Mouse (Mus musculus) midbrain, embryonic 13.5 days (tissue): ENCODE measurements around the gene Scamp4. TPM values are rescaled to one million over a fixed set of nuclear protein-coding genes. Genes with fewer than 3 reads are reported as not detected.

Experiments used
- ATAC-seq: fragments of 200-750 bp; cut with Nextera tagmentation; 2 replicates; pipeline ENCODE4 v1.8.0; 2017; ENCODE audit warnings: mild to moderate bottlenecking, moderate TSS enrichment, moderate library complexity
- H3K27ac ChIP-seq: fragments of 300-500 bp; sonication (generic); 2 replicates; pipeline ENCODE4 v1.5.1; 2015; ENCODE audit warnings: inconsistent platforms, mild to moderate bottlenecking, moderate library complexity
- H3K27me3 ChIP-seq: fragments of 300-500 bp; sonication (generic); 2 replicates; pipeline ENCODE4 v1.6.1; 2015; ENCODE audit warnings: mild to moderate bottlenecking, inconsistent platforms
- H3K36me3 ChIP-seq: fragments of 300-500 bp; sonication (generic); 2 replicates; pipeline ENCODE4 v1.6.1; 2015; ENCODE audit warnings: mild to moderate bottlenecking, inconsistent platforms
- H3K4me1 ChIP-seq: fragments of 300-500 bp; sonication (generic); replicated peaks from 2 replicates; pipeline ENCODE4 v1.6.1; 2015; ENCODE audit warnings: inconsistent platforms
- H3K4me2 ChIP-seq: fragments of 300-500 bp; sonication (generic); replicated peaks from 2 replicates; pipeline ENCODE4 v1.6.1; 2015; ENCODE audit warnings: moderate library complexity, mild to moderate bottlenecking, inconsistent platforms
- H3K4me3 ChIP-seq: fragments of 300-500 bp; sonication (generic); replicated peaks from 2 replicates; pipeline ENCODE4 v1.5.1; 2015; ENCODE audit warnings: mild to moderate bottlenecking, inconsistent platforms
- H3K9ac ChIP-seq: fragments of 300-500 bp; sonication (generic); replicated peaks from 2 replicates; pipeline ENCODE4 v1.6.1; 2015; ENCODE audit warnings: mild to moderate bottlenecking, inconsistent platforms
- H3K9me3 ChIP-seq: fragments of 300-500 bp; sonication (generic); 2 replicates; pipeline ENCODE4 v1.6.1; 2016; ENCODE audit warnings: mild to moderate bottlenecking, inconsistent platforms
- WGBS: fragments of 180-500 bp; shearing (Covaris S2); methylation state at CpG from one replicate; pipeline ENCODE4 v1.1.7; 2015; 5-methylcytosine and 5-hydroxymethylcytosine counted together
- polyA plus RNA-seq: library from polyadenylated mRNA; unstranded; fragments of >200 nt; fragmentation: Nextera tagmentation; extraction: Ambion mirVana; gene quantifications from 2 replicates; pipeline ENCODE4 v1.2.1, GENCODE M21; 2015

The Scamp4 gene
- polyA plus RNA-seq, 1 experiment from 2014 or later, result 60.3 TPM

- peak; percentile 6; the same call in 1 of the 2 replicates for ATAC-seq
- H3K4me2 ChIP-seq, result peak overlapping the region; percentile 40
- peak overlapping the region; percentile 63 for H3K9ac ChIP-seq
- H3K4me3 ChIP-seq, result peak overlapping the region; percentile 20
- no peaks in the 10 kb centered on the region for H3K9me3 ChIP-seq
- H3K27me3 ChIP-seq, result no peaks in the 10 kb centered on the region
- peaks cover 10% of the 10 kb centered on the region; the same call in 1 of the 2 replicates for H3K36me3 ChIP-seq
- H3K27ac ChIP-seq, result 0 out of 2 replicates have a peak overlapping the region, but pooled peaks have one; percentile 35
- peaks cover 75% of the 10 kb centered on the region for H3K4me1 ChIP-seq
- 19% methylated on average over 30 of the region's 30 CpGs for WGBS
Observed at GRCm38 (mm10) chr10:80570871-80571836, 31.5 kb upstream of the Scamp4 start.

DNA sequence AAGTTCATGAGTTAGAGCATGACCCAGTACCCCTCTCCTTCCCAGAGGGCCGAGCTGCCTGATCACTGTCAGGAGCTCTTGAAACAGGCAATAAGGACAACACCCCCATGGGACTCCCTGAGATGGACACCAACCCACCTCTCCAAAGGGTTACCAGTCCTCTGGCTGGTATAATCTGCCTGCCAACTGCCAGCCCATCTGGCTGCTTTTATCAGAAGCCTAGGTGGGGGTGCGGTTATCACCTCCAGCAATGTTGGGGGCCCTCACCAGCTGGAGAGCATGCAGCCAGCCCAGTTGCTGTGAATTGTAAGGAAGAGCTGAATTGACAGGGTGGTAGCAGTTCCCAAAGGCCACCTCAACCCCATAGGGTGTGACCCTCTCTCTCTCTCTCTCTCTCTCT, 30.2 kb upstream of the Scamp4 start:
- Histone ChIP-seq H3K36me3 (peaks cover 10% of the 10 kb centered on the region; the same call in 1 of the 2 replicates), H3K9me3 (no peaks in the 10 kb centered on the region), H3K27ac (no peak overlapping the region), H3K4me3 (no peak overlapping the region), H3K9ac (no peak overlapping the region), H3K4me1 (peaks cover 69% of the 10 kb centered on the region), H3K4me2 (no peak overlapping the region), H3K27me3 (no peaks in the 10 kb centered on the region)
- 89% methylated on average over 2 of the region's 2 CpGs for WGBS
- ATAC-seq, result no peak

GRCm38 (mm10) chr10:80573944-80574343, 28.7 kb upstream of the Scamp4 start:
- peak overlapping the region; percentile 51 for H3K9ac ChIP-seq
- peaks cover 76% of the 10 kb centered on the region for H3K4me1 ChIP-seq
- H3K36me3 ChIP-seq, result no peaks in the 10 kb centered on the region
- H3K4me3 ChIP-seq, result no peak overlapping the region
- 53% methylated on average over 9 of the region's 9 CpGs for WGBS
- no peak for ATAC-seq
- 0 out of 2 replicates have a peak overlapping the region, but pooled peaks have one; percentile 12 for H3K4me2 ChIP-seq
- H3K27me3 ChIP-seq, result no peaks in the 10 kb centered on the region
- no peaks in the 10 kb centered on the region for H3K9me3 ChIP-seq
- H3K27ac ChIP-seq, result no peak overlapping the region

GRCm38 (mm10) chr10:80574896-80575295, 27.8 kb upstream of the Scamp4 start:
- Histone ChIP-seq H3K27me3 (no peaks in the 10 kb centered on the region), H3K4me2 (0 out of 2 replicates have a peak overlapping the region, but pooled peaks have one; percentile 95), H3K36me3 (no peaks in the 10 kb centered on the region), H3K4me1 (peaks cover 74% of the 10 kb centered on the region), H3K9ac (peak overlapping the region; percentile 84; the same call in 1 of the 2 replicates), H3K4me3 (0 out of 2 replicates have a peak overlapping the region, but pooled peaks have one; percentile 75), H3K27ac (no peak overlapping the region), H3K9me3 (no peaks in the 10 kb centered on the region)
- WGBS, result 74% methylated on average over 3 of the region's 3 CpGs
- ATAC-seq, result no peak

GRCm38 (mm10) chr10:80575925-80576324, 26.7 kb upstream of the Scamp4 start:
- Histone ChIP-seq H3K36me3 (no peaks in the 10 kb centered on the region), H3K4me1 (peaks cover 65% of the 10 kb centered on the region), H3K9ac (peak overlapping the region; percentile 84), H3K27me3 (no peaks in the 10 kb centered on the region), H3K9me3 (no peaks in the 10 kb centered on the region), H3K4me3 (peak overlapping the region; percentile 75), H3K27ac (no peak overlapping the region), H3K4me2 (peak overlapping the region; percentile 95)
- 15% methylated on average over 17 of the region's 17 CpGs for WGBS
- no peak for ATAC-seq

GRCm38 (mm10) chr10:80576351-80577194, 26.1 kb upstream of the Scamp4 start:
- peak overlapping the region; percentile 75 for H3K4me3 ChIP-seq
- no peaks in the 10 kb centered on the region for H3K36me3 ChIP-seq
- peak overlapping the region; percentile 84 for H3K9ac ChIP-seq
- H3K27ac ChIP-seq, result peak overlapping the region; percentile 82
- WGBS, result under 1% methylated on average over 89 of the region's 96 CpGs
- H3K9me3 ChIP-seq, result no peaks in the 10 kb centered on the region
- peak overlapping the region; percentile 95 for H3K4me2 ChIP-seq
- no peak; the same call in 1 of the 2 replicates for ATAC-seq
- peaks cover 58% of the 10 kb centered on the region for H3K4me1 ChIP-seq
- H3K27me3 ChIP-seq, result no peaks in the 10 kb centered on the region

GRCm38 (mm10) chr10:80577195-80578130, 25.2 kb upstream of the Scamp4 start, which contains the start of gene Klf16:
Gene Klf16, minus strand, starts transcription at chr10:80577321.
- peak; percentile 76 for ATAC-seq
- Histone ChIP-seq H3K4me1 (peaks cover 53% of the 10 kb centered on the region), H3K4me3 (peak within 1 kb of the TSS; percentile 75), H3K36me3 (0 out of 2 replicates have a peak, but pooled peaks cover under 1% of the 10 kb centered on the region), H3K9ac (peak within 1 kb of the TSS; percentile 84), H3K27me3 (no peaks in the 10 kb centered on the region), H3K27ac (peak within 1 kb of the TSS; percentile 82), H3K9me3 (no peaks in the 10 kb centered on the region), H3K4me2 (peak within 1 kb of the TSS; percentile 95)
- under 1% methylated on average over 89 of the region's 97 CpGs for whole genome bisulfite sequencing

DNA sequence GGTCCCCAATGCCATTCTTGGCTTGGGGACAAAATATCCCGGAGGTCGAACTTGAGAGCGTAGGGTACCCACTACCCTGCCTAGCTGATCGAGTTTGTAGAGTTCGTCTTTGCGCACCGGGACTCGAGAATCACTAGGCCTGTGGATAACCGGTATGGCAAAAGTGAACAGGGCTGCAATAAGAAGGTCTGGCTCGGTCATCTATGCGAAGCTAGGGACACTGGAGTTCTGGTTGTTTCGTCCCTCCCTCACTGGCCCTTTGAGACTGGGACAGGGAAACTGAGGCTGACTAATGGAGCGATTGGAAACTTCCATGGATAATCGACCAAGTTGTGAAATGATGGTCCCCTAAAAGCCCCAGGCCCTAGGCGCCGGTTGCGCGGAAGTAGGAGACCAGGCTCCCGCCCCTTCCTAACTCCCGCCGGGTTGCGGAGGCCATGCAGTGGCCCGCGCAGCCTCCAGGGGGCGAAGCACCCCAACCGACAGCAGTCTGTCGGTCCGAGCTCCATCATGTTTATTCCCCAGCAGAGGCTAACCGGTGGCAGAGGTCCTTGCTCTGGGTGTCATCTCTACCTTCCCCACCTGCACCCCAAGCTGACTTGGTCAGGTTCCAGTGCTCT, 24.4 kb upstream of the Scamp4 start:
- ATAC-seq, result peak; percentile 41
- H3K27me3 ChIP-seq, result no peaks in the 10 kb centered on the region
- WGBS, result under 1% methylated on average over 29 of the region's 29 CpGs
- H3K4me2 ChIP-seq, result peak overlapping the region; percentile 95
- H3K27ac ChIP-seq, result peak overlapping the region; percentile 82
- peaks cover 51% of the 10 kb centered on the region for H3K4me1 ChIP-seq
- peak overlapping the region; percentile 84 for H3K9ac ChIP-seq
- H3K9me3 ChIP-seq, result no peaks in the 10 kb centered on the region
- peaks cover 4% of the 10 kb centered on the region; the same call in 1 of the 2 replicates for H3K36me3 ChIP-seq
- H3K4me3 ChIP-seq, result peak overlapping the region; percentile 75

- Histone ChIP-seq H3K4me1 (peaks cover 44% of the 10 kb centered on the region), H3K4me2 (peak overlapping the region; percentile 95; the same call in 1 of the 2 replicates), H3K27ac (no peak overlapping the region), H3K9ac (no peak overlapping the region), H3K27me3 (no peaks in the 10 kb centered on the region), H3K9me3 (no peaks in the 10 kb centered on the region), H3K36me3 (peaks cover 11% of the 10 kb centered on the region), H3K4me3 (no peak overlapping the region)
- whole genome bisulfite sequencing, result 5% methylated on average over 8 of the region's 8 CpGs
- no peak for ATAC-seq
Observed at GRCm38 (mm10) chr10:80578911-80579310, 23.8 kb upstream of the Scamp4 start.

DNA sequence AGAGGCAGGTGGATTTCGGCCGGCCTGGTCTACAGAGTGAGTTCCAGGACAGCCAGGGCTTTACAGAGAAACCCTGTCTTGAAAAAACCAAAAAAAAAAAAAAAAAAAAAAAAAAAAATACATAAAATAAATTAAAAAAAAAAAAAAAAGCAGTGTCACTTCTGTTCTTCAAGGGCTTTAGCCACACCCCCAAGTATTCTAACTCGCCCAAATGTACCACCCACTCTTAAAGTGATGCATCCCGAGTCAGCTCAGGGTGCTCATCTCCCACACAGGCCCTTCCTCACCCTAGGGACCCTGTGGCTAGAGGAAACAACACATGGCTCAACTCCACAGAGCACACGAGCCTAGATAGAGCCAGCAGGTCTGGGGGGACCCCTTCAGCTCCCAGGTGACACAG, 19.6 kb upstream of the Scamp4 start:
- WGBS, result 90% methylated on average over 5 of the region's 5 CpGs
- H3K4me2 ChIP-seq, result no peak overlapping the region
- H3K4me3 ChIP-seq, result no peak overlapping the region
- ATAC-seq, result no peak
- no peaks in the 10 kb centered on the region for H3K27me3 ChIP-seq
- no peaks in the 10 kb centered on the region for H3K9me3 ChIP-seq
- H3K9ac ChIP-seq, result no peak overlapping the region
- no peak overlapping the region for H3K27ac ChIP-seq
- H3K36me3 ChIP-seq, result peaks cover 38% of the 10 kb centered on the region
- peaks cover 30% of the 10 kb centered on the region for H3K4me1 ChIP-seq
